Mouse (Mus musculus): Measurements from ENCODE around the gene 4930550C14Rik. TPM values are rescaled to one million over a fixed set of nuclear protein-coding genes. Genes with fewer than 3 reads are reported as not detected.
A peak's percentile ranks its signal among the peaks of the same experiment; 100 is the strongest.

Gene 4930550C14Rik
- polyA plus RNA-seq, 1 experiment = not detected

DNA sequence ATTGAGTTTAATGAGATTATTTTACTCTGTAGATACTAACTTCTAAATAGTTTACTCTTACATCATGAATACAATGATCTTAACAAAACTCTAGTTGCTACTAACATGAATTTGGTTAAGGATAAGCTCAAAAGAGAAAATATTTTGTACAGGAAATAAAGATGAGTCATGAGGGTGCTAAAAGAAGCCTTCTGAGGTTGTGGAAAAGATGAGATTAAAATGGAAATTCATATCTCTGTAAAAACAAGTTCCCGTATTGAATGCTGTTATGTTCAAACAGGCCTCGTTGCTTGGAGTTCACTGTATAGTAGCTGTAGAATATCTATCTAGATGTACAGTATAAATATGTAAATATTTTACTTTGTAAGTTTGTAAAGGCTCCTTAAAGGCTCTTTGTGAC lies 21.5 kb upstream of the 4930550C14Rik start:
- Histone ChIP-seq H3K4me1 (ENCODE audit: control insufficient read depth, insufficient read depth, low read length) (no peaks in the 10 kb centered on the region), H3K4me3 (replicated peaks; ENCODE audit: control insufficient read depth, low read depth, low read length) (no peak overlapping the region), H3K27ac (ENCODE audit: control insufficient read depth, insufficient read depth, low read depth, low read length, poor library complexity) (no peak overlapping the region)
- WGBS = 43% methylated on average over 2 of the region's 2 CpGs
- no peak for TF ChIP-seq POLR2A (IDR thresholded peaks at IDR 0.05; ENCODE audit: borderline replicate concordance, control insufficient read depth, low read depth, low read length)
- TF ChIP-seq CTCF (IDR thresholded peaks at IDR 0.05; ENCODE audit: control insufficient read depth, insufficient read depth, low read length) = no peak

DNA sequence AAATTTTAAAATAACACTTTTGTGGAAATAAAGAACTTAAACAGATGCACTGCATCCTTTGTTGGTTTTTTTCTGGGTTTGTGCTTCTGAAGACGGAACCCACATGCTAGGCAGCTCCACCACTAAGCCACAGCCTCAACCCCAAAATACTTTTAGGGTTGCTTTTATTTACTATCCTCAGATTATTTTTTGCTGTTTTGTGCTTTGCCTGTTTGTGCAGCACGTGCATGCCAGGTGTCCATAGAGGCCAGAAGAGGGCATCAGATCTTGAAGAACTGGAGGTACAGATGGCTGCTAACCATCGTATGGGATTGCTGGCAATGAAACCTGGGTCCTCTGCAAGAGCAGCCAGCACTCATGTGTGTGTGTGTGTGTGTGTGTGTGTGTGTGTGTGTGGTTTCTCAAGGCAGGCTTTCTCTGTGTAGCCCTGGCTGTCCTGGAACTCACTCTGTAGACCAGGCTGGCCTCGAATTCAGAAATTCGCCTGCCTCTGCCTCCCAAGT lies 21.0 kb upstream of the 4930550C14Rik start:
- H3K27ac ChIP-seq (ENCODE audit: control insufficient read depth, insufficient read depth, low read depth, low read length, poor library complexity) = no peak overlapping the region
- no peaks in the 10 kb centered on the region for H3K4me1 ChIP-seq (ENCODE audit: control insufficient read depth, insufficient read depth, low read length)
- TF ChIP-seq POLR2A (IDR thresholded peaks at IDR 0.05; ENCODE audit: borderline replicate concordance, control insufficient read depth, low read depth, low read length) (no peak), CTCF (IDR thresholded peaks at IDR 0.05; ENCODE audit: control insufficient read depth, insufficient read depth, low read length) (no peak)
- H3K4me3 ChIP-seq (replicated peaks; ENCODE audit: control insufficient read depth, low read depth, low read length) = no peak overlapping the region
- WGBS = 71% methylated on average over 5 of the region's 5 CpGs

DNA sequence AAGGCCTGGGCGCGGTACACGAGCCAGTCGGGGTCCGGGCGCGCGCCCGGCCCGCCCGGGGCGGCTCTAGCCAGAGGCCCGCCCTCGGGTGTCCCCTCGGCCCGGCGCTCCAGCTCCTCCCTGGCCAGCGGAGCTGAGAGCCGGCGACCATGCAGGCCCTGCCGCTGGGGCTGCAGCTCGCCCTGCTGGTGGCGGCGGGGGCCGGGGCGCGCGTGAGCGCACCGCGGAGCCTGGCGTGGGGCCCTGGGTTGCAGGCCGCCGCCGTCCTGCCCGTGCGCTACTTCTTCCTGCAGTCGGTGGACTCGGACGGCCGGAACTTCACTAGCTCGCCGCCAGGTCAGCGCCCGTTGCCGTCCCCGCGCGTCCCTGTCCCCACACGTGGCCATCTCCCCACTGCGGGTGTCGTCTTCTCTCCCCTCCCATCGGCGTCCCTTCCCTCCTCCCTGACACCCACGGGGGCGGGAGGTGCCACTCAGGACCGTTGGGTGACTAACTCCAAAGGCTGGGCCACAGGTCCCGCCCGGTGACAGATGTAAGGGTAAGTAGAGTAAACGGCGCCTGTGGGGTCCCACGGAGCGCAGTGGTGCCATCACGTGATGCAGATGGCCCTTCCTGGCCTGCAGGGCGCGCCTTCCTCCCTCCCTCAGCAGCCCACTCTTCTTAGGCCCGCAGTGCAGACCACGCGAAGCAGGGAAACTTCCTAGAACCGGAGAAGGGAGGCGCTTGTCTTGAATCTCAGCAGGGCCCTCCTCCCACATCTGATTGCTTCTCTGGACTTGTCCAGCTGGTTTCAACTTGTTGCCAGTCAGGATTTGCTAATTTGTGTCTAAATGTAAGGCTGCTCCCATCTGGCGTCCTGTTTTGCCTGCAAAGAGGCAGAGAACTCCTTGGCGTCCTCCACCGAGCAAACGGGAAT lies 17.9 kb upstream of the 4930550C14Rik start, which contains the start of gene Kdelc2:
Kdelc2 (plus strand) TSS at position 75 of the 916 bp plus-strand sequence.
- H3K27ac ChIP-seq (ENCODE audit: control insufficient read depth, insufficient read depth, low read depth, low read length, poor library complexity) = peak within 1 kb of the TSS; percentile 18
- WGBS = under 1% methylated on average over 69 of the region's 75 CpGs
- H3K4me3 ChIP-seq (replicated peaks; ENCODE audit: control insufficient read depth, low read depth, low read length) = peak within 1 kb of the TSS; percentile 51
- TF ChIP-seq POLR2A (IDR thresholded peaks at IDR 0.05; ENCODE audit: borderline replicate concordance, control insufficient read depth, low read depth, low read length) = peak; percentile 26; the same call in 1 of the 2 replicates
- no peak for TF ChIP-seq CTCF (IDR thresholded peaks at IDR 0.05; ENCODE audit: control insufficient read depth, insufficient read depth, low read length)
- no peaks in the 10 kb centered on the region for H3K4me1 ChIP-seq (ENCODE audit: control insufficient read depth, insufficient read depth, low read length)

DNA sequence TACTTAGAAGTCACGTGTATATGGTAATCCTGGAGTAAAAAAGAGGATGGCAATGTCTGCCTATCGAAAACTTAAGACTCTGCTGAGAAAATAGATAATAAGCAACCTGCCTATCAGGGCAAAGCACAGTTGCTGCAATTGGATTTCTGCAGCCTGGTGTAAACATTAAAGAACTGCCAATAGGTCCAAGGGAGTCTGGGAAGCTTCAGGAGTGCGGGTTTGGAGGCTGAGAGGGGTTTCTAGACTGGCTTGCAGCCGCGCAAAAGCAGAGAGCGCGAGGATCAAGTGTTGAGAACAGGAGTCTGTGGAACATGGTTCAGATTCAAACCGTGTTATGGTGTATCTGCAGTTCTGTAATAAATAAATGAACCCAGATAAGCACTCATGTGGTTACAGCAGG lies 17.3 kb upstream of the 4930550C14Rik start:
- Histone ChIP-seq H3K4me1 (ENCODE audit: control insufficient read depth, insufficient read depth, low read length) (no peaks in the 10 kb centered on the region), H3K27ac (ENCODE audit: control insufficient read depth, insufficient read depth, low read depth, low read length, poor library complexity) (no peak overlapping the region), H3K4me3 (replicated peaks; ENCODE audit: control insufficient read depth, low read depth, low read length) (peak overlapping the region; percentile 50)
- TF ChIP-seq CTCF (IDR thresholded peaks at IDR 0.05; ENCODE audit: control insufficient read depth, insufficient read depth, low read length) (no peak), POLR2A (IDR thresholded peaks at IDR 0.05; ENCODE audit: borderline replicate concordance, control insufficient read depth, low read depth, low read length) (no peak)
- 58% methylated on average over 8 of the region's 8 CpGs for WGBS

DNA sequence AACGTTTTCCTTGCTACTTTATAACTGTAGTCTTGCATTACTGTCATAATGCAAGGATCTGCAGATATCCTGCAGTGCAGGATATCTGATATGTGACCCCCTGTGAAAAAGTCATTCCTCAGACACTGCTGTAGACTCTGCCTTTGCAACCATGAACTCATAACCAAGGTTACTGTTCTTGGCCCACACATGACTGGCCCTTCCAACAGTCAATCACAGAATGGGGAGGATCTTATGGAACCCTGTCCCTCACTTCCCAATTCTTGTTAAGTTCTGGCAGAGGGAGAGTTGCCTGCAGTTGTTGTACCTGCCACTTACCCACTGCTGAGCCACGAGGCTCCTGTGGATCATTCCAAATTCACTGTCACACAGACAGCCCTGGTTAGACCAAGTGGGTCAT lies 14.7 kb upstream of the 4930550C14Rik start:
- Histone ChIP-seq H3K27ac (ENCODE audit: control insufficient read depth, insufficient read depth, low read depth, low read length, poor library complexity) (no peak overlapping the region), H3K4me1 (ENCODE audit: control insufficient read depth, insufficient read depth, low read length) (no peaks in the 10 kb centered on the region; the same call in none of the 2 replicates), H3K4me3 (replicated peaks; ENCODE audit: control insufficient read depth, low read depth, low read length) (no peak overlapping the region)
- TF ChIP-seq POLR2A (IDR thresholded peaks at IDR 0.05; ENCODE audit: borderline replicate concordance, control insufficient read depth, low read depth, low read length) = no peak
- TF ChIP-seq CTCF (IDR thresholded peaks at IDR 0.05; ENCODE audit: control insufficient read depth, insufficient read depth, low read length) = no peak
- 19% methylated on average over 2 of the region's 2 CpGs for WGBS

DNA sequence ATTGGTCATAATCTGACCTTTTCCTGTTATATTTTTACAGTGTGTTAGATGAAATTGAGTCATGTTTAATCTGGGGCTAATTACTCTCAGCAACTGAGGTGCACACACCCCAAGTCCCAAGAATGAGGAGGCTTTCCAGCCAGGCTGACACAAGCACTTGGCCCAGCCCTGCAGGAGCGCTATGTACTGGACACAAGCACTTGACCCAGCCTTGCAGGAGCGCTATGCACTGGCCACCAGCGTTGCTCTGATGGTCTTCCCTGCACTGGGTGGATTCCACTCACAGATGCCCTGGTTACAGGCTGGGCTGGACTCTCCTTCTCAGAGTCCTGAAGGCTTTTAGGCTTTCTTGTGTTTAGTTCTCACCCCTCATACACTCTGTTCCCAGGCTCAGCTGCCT lies 13.0 kb upstream of the 4930550C14Rik start:
- TF ChIP-seq CTCF (IDR thresholded peaks at IDR 0.05; ENCODE audit: control insufficient read depth, insufficient read depth, low read length) (no peak), POLR2A (IDR thresholded peaks at IDR 0.05; ENCODE audit: borderline replicate concordance, control insufficient read depth, low read depth, low read length) (no peak)
- Histone ChIP-seq H3K4me3 (replicated peaks; ENCODE audit: control insufficient read depth, low read depth, low read length) (no peak overlapping the region), H3K4me1 (ENCODE audit: control insufficient read depth, insufficient read depth, low read length) (no peaks in the 10 kb centered on the region; the same call in none of the 2 replicates), H3K27ac (ENCODE audit: control insufficient read depth, insufficient read depth, low read depth, low read length, poor library complexity) (no peak overlapping the region)
- 82% methylated on average over 3 of the region's 3 CpGs for WGBS

DNA sequence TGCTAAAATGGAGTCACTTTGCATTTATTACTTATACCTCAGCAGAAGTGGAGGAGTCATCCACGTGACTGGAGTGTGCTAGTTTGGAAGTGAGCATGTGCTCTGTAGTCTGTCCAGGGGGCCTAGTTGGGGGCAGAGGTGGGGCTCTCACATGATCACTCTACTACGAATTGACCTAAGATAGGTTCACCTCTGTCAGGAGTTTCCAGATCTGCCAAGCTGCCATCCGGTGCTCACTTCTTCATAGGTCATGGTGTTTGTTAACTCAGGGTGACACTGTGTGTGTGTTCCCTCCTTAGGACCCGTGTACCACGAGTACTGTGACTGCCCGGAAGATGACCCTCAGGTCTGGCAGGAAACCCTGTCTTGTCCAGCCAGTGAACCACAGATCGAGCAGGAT lies 12.0 kb upstream of the 4930550C14Rik start:
- Histone ChIP-seq H3K4me3 (replicated peaks; ENCODE audit: control insufficient read depth, low read depth, low read length) (no peak overlapping the region), H3K27ac (ENCODE audit: control insufficient read depth, insufficient read depth, low read depth, low read length, poor library complexity) (no peak overlapping the region), H3K4me1 (ENCODE audit: control insufficient read depth, insufficient read depth, low read length) (no peaks in the 10 kb centered on the region; the same call in none of the 2 replicates)
- TF ChIP-seq POLR2A (IDR thresholded peaks at IDR 0.05; ENCODE audit: borderline replicate concordance, control insufficient read depth, low read depth, low read length) (no peak), CTCF (IDR thresholded peaks at IDR 0.05; ENCODE audit: control insufficient read depth, insufficient read depth, low read length) (no peak)
- WGBS = 47% methylated on average over 7 of the region's 7 CpGs

DNA sequence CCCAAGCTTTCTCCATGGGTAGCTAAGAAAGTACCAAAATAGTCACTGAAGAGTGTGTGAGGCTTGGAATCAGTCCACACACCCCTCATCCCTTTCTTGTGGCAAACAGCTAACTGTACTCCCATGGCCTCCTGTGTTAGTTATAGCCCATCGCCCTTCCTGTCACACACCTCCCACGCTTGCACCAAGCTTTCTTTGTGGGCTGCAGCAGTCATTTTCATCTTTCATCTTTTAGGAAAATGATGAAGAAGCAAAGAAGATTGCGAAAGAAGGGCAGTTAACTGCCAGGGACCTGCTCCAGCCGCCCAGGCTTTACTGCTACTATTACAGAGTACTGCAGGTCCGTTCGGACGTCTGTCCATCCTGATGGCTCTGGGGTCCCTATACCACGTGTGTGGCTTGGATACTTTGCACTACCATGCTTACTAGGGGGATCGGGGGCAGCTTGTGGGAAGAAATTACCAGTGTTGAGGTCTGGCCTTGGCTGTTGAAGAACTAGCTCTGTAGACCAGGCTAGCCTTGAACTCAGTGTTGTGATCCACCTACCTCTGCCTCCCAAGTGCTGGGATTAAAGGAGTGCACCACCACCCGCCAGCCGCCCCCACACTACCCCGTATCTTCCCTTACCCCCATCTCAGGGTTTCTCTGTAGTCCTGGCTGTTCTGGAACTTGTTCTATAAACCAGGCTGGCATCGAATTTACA lies 4.3 kb upstream of the 4930550C14Rik start:
- Histone ChIP-seq H3K4me1 (ENCODE audit: control insufficient read depth, insufficient read depth, low read length) (no peaks in the 10 kb centered on the region; the same call in 1 of the 2 replicates), H3K27ac (ENCODE audit: control insufficient read depth, insufficient read depth, low read depth, low read length, poor library complexity) (no peak overlapping the region), H3K4me3 (replicated peaks; ENCODE audit: control insufficient read depth, low read depth, low read length) (no peak overlapping the region)
- TF ChIP-seq POLR2A (IDR thresholded peaks at IDR 0.05; ENCODE audit: borderline replicate concordance, control insufficient read depth, low read depth, low read length) (no peak), CTCF (IDR thresholded peaks at IDR 0.05; ENCODE audit: control insufficient read depth, insufficient read depth, low read length) (no peak)
- 44% methylated on average over 13 of the region's 13 CpGs for WGBS

All from bone marrow, adult 2 months (tissue).